Mouse (Mus musculus): ENCODE measurements around the gene E2f7. TPM values are rescaled to one million over a fixed set of nuclear protein-coding genes. Genes with fewer than 3 reads are reported as not detected.

E2f7 gene
- polyA plus RNA-seq, 1 experiment from 2014 or later: 34.0 TPM

- ATAC-seq (replicated peaks; ENCODE audit: insufficient number of reproducible peaks, low FRiP score, low TSS enrichment, low read depth): 0 out of 2 replicates have a peak, but pooled peaks have one; percentile 20
- Histone ChIP-seq H3K9me3 (replicated peaks; ENCODE audit: control insufficient read depth, low read length) (no peaks in the 10 kb centered on the region), H3K27me3 (ENCODE audit: control insufficient read depth, insufficient read depth, low read length) (no peaks in the 10 kb centered on the region), H3K36me3 (replicated peaks; ENCODE audit: control insufficient read depth, insufficient read depth, low read depth, low read length) (no peaks in the 10 kb centered on the region; the same call in 1 of the 2 replicates), H3K4me2 (ENCODE audit: low read depth, low read length) (no peak overlapping the region), H3K4me1 (ENCODE audit: control insufficient read depth, insufficient read depth, low read length) (no peaks in the 10 kb centered on the region), H3K4me3 (ENCODE audit: low read depth, low read length) (no peak overlapping the region), H3K9ac (replicated peaks; ENCODE audit: low read length) (no peak overlapping the region), H3K27ac (replicated peaks; ENCODE audit: low read depth, low read length) (no peak overlapping the region)
- DNase-seq (ENCODE audit: low spot score): no peak
- 62% methylated on average over 12 of the region's 12 CpGs for WGBS
These were observed 43.0 kb downstream of the E2f7 start for GRCm38 (mm10) chr10:110788049-110788752.

GRCm38 (mm10) chr10:110789683-110790082 is 44.4 kb downstream of the E2f7 start:
- Histone ChIP-seq H3K9me3 (replicated peaks; ENCODE audit: control insufficient read depth, low read length) (no peaks in the 10 kb centered on the region), H3K4me2 (ENCODE audit: low read depth, low read length) (no peak overlapping the region), H3K27ac (replicated peaks; ENCODE audit: low read depth, low read length) (no peak overlapping the region), H3K4me3 (ENCODE audit: low read depth, low read length) (no peak overlapping the region), H3K9ac (replicated peaks; ENCODE audit: low read length) (no peak overlapping the region), H3K36me3 (replicated peaks; ENCODE audit: control insufficient read depth, insufficient read depth, low read depth, low read length) (no peaks in the 10 kb centered on the region; the same call in 1 of the 2 replicates), H3K4me1 (ENCODE audit: control insufficient read depth, insufficient read depth, low read length) (no peaks in the 10 kb centered on the region), H3K27me3 (ENCODE audit: control insufficient read depth, insufficient read depth, low read length) (no peaks in the 10 kb centered on the region)
- ATAC-seq (replicated peaks; ENCODE audit: insufficient number of reproducible peaks, low FRiP score, low TSS enrichment, low read depth) (no peak), DNase-seq (ENCODE audit: low spot score) (no peak)
- 92% methylated on average over 8 of the region's 8 CpGs for WGBS

- Histone ChIP-seq H3K4me1 (ENCODE audit: control insufficient read depth, insufficient read depth, low read length) (no peaks in the 10 kb centered on the region), H3K27ac (replicated peaks; ENCODE audit: low read depth, low read length) (no peak overlapping the region), H3K36me3 (replicated peaks; ENCODE audit: control insufficient read depth, insufficient read depth, low read depth, low read length) (no peaks in the 10 kb centered on the region), H3K4me2 (ENCODE audit: low read depth, low read length) (no peak overlapping the region), H3K9ac (replicated peaks; ENCODE audit: low read length) (no peak overlapping the region), H3K4me3 (ENCODE audit: low read depth, low read length) (no peak overlapping the region), H3K27me3 (ENCODE audit: control insufficient read depth, insufficient read depth, low read length) (no peaks in the 10 kb centered on the region), H3K9me3 (replicated peaks; ENCODE audit: control insufficient read depth, low read length) (no peaks in the 10 kb centered on the region)
- WGBS: 75% methylated on average over 8 of the region's 8 CpGs
- DNase-seq (ENCODE audit: low spot score) (no peak), ATAC-seq (replicated peaks; ENCODE audit: insufficient number of reproducible peaks, low FRiP score, low TSS enrichment, low read depth) (no peak)
These were observed 48.0 kb downstream of the E2f7 start for GRCm38 (mm10) chr10:110793150-110793787.

GRCm38 (mm10) chr10:110794564-110795205 is 49.4 kb downstream of the E2f7 start:
- no peaks in the 10 kb centered on the region for H3K36me3 ChIP-seq (replicated peaks; ENCODE audit: control insufficient read depth, insufficient read depth, low read depth, low read length)
- H3K9ac ChIP-seq (replicated peaks; ENCODE audit: low read length): no peak overlapping the region
- H3K4me2 ChIP-seq (ENCODE audit: low read depth, low read length): no peak overlapping the region
- H3K27ac ChIP-seq (replicated peaks; ENCODE audit: low read depth, low read length): no peak overlapping the region
- 16% methylated on average over 12 of the region's 12 CpGs for WGBS
- H3K9me3 ChIP-seq (replicated peaks; ENCODE audit: control insufficient read depth, low read length): no peaks in the 10 kb centered on the region
- no peak overlapping the region for H3K4me3 ChIP-seq (ENCODE audit: low read depth, low read length)
- DNase-seq (ENCODE audit: low spot score) (peak; percentile 86), ATAC-seq (replicated peaks; ENCODE audit: insufficient number of reproducible peaks, low FRiP score, low TSS enrichment, low read depth) (no peak; the same call in 1 of the 2 replicates)
- no peaks in the 10 kb centered on the region for H3K4me1 ChIP-seq (ENCODE audit: control insufficient read depth, insufficient read depth, low read length)
- H3K27me3 ChIP-seq (ENCODE audit: control insufficient read depth, insufficient read depth, low read length): no peaks in the 10 kb centered on the region

- H3K27ac ChIP-seq (replicated peaks; ENCODE audit: low read depth, low read length): no peak overlapping the region
- WGBS: 78% methylated on average over 9 of the region's 9 CpGs
- H3K4me3 ChIP-seq (ENCODE audit: low read depth, low read length): no peak overlapping the region
- H3K36me3 ChIP-seq (replicated peaks; ENCODE audit: control insufficient read depth, insufficient read depth, low read depth, low read length): no peaks in the 10 kb centered on the region
- no peaks in the 10 kb centered on the region for H3K4me1 ChIP-seq (ENCODE audit: control insufficient read depth, insufficient read depth, low read length)
- H3K27me3 ChIP-seq (ENCODE audit: control insufficient read depth, insufficient read depth, low read length): no peaks in the 10 kb centered on the region
- H3K4me2 ChIP-seq (ENCODE audit: low read depth, low read length): no peak overlapping the region
- H3K9ac ChIP-seq (replicated peaks; ENCODE audit: low read length): no peak overlapping the region
- DNase-seq (ENCODE audit: low spot score) (no peak), ATAC-seq (replicated peaks; ENCODE audit: insufficient number of reproducible peaks, low FRiP score, low TSS enrichment, low read depth) (no peak)
- no peaks in the 10 kb centered on the region for H3K9me3 ChIP-seq (replicated peaks; ENCODE audit: control insufficient read depth, low read length)
These were observed 50.1 kb downstream of the E2f7 start for GRCm38 (mm10) chr10:110795206-110795796.

- DNase-seq (ENCODE audit: low spot score) (no peak), ATAC-seq (replicated peaks; ENCODE audit: insufficient number of reproducible peaks, low FRiP score, low TSS enrichment, low read depth) (no peak)
- 87% methylated on average over 3 of the region's 3 CpGs for WGBS
- Histone ChIP-seq H3K9me3 (replicated peaks; ENCODE audit: control insufficient read depth, low read length) (no peaks in the 10 kb centered on the region), H3K36me3 (replicated peaks; ENCODE audit: control insufficient read depth, insufficient read depth, low read depth, low read length) (no peaks in the 10 kb centered on the region), H3K4me3 (ENCODE audit: low read depth, low read length) (no peak overlapping the region), H3K9ac (replicated peaks; ENCODE audit: low read length) (no peak overlapping the region), H3K27me3 (ENCODE audit: control insufficient read depth, insufficient read depth, low read length) (no peaks in the 10 kb centered on the region), H3K27ac (replicated peaks; ENCODE audit: low read depth, low read length) (no peak overlapping the region), H3K4me1 (ENCODE audit: control insufficient read depth, insufficient read depth, low read length) (peaks cover 2% of the 10 kb centered on the region; the same call in 1 of the 2 replicates), H3K4me2 (ENCODE audit: low read depth, low read length) (no peak overlapping the region)
These were observed 56.1 kb downstream of the E2f7 start for GRCm38 (mm10) chr10:110801296-110801695.

GRCm38 (mm10) chr10:110804279-110805024 is 59.2 kb downstream of the E2f7 start:
- ATAC-seq (replicated peaks; ENCODE audit: insufficient number of reproducible peaks, low FRiP score, low TSS enrichment, low read depth) (no peak), DNase-seq (ENCODE audit: low spot score) (peak; percentile 81)
- Histone ChIP-seq H3K4me3 (ENCODE audit: low read depth, low read length) (no peak overlapping the region), H3K4me1 (ENCODE audit: control insufficient read depth, insufficient read depth, low read length) (peaks cover 2% of the 10 kb centered on the region; the same call in 1 of the 2 replicates), H3K36me3 (replicated peaks; ENCODE audit: control insufficient read depth, insufficient read depth, low read depth, low read length) (no peaks in the 10 kb centered on the region), H3K9me3 (replicated peaks; ENCODE audit: control insufficient read depth, low read length) (no peaks in the 10 kb centered on the region), H3K27me3 (ENCODE audit: control insufficient read depth, insufficient read depth, low read length) (no peaks in the 10 kb centered on the region), H3K4me2 (ENCODE audit: low read depth, low read length) (peak overlapping the region; percentile 26; the same call in 1 of the 2 replicates), H3K27ac (replicated peaks; ENCODE audit: low read depth, low read length) (no peak overlapping the region), H3K9ac (replicated peaks; ENCODE audit: low read length) (no peak overlapping the region)
- WGBS: 67% methylated on average over 11 of the region's 11 CpGs
